Mouse (Mus musculus): Measurements from ENCODE around the gene 2900026A02Rik.

GRCm38 (mm10) chr5:113193762-113194161 lies 27.3 kb downstream of the 2900026A02Rik start:
- TF ChIP-seq POLR2A (IDR thresholded peaks at IDR 0.05; ENCODE audit: borderline replicate concordance, low read depth, low read length) (no peak), CTCF (IDR thresholded peaks at IDR 0.05; ENCODE audit: low read depth, low read length) (no peak)

Data from bone marrow macrophage, adult 2 months (primary cell).